Mouse (Mus musculus) left cerebral cortex, postnatal 36 days (tissue): ENCODE data around the gene Tlcd1. TPM values are rescaled to one million over a fixed set of nuclear protein-coding genes. Genes with fewer than 3 reads are reported as not detected.

Experiments
- DNase-seq, 2 experiments: peaks; one replicate each; pipeline ENCODE4 v3.0.0; 2021 to 2022; ENCODE audit warnings: low spot score in 2 of 2, mixed read lengths in 1 of 2
- intact Hi-C: fragments of 180-260 bp; cut with DNase I; formaldehyde crosslinking; loops from one replicate; pipeline ENCODE4 v1.15.1; 2025
- total RNA-seq, 2 experiments: library from RNA; stranded (reverse); gene quantifications; 2 replicates each; pipeline ENCODE4 v1.2.3; 2021

The Tlcd1 gene
- total RNA-seq, 2 experiments from 2014 or later = 32.5 to 36.1 TPM

DNA sequence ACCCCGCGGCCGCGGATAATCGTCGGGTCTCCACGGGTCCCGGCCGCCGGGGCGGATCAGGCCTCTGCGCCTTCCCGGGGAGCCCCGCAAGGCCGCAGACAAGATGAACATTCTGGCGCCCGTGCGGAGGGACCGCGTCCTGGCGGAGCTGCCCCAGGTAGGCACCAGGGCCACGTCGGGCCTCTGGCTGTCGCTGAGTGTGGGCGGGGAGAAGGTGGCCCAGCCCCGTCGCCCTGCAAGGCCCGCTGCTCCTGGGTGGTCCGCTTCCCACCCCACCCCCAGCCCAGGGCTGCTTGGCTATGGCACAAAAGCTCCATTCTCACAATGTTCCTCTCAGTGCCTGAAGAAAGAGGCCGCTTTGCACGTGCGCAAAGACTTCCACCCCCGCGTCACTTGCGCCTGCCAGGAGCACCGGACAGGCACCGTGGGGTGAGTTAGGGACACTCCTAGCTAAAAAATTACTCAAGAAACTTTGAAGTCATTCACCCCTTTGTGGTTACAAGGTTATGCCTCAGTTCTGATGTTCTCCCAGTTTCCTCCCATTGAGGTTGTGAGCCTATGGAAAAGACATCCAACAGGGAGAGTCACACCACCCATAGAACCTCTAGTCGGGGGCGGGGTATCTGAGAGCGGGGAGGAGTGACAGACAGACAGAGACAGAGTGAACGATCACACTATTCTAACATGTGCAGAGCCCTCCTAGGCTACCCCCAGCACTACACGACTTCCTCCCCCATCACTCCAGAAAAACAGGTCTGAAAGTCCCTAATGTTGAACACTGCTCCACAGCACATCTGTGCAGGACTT lies 12.9 kb downstream of the Tlcd1 start:
- DNase-seq = peak; percentile 72 to 76
- intact Hi-C loops = loop anchor here (10.0 kb wide), 1 partner anchor 365 kb away; no protein-coding TSS in a partner anchor

DNA sequence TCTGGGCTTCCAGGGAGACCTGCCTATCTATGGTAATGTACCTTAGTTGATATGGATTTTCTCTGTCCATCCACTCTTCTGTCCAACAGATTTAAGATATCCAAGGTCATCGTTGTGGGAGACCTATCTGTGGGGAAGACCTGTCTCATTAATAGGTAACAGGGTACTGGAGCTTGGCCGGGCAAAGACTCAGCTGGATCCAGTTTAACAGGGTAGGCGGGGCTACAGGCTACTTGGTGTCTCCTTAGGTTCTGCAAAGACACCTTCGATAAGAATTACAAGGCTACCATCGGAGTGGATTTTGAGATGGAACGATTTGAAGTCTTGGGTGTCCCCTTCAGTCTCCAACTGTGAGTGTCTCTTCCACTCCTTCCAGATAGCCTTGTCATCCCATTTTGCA lies 13.5 kb downstream of the Tlcd1 start:
- intact Hi-C loops = no loop called here
- DNase-seq = no peak

DNA sequence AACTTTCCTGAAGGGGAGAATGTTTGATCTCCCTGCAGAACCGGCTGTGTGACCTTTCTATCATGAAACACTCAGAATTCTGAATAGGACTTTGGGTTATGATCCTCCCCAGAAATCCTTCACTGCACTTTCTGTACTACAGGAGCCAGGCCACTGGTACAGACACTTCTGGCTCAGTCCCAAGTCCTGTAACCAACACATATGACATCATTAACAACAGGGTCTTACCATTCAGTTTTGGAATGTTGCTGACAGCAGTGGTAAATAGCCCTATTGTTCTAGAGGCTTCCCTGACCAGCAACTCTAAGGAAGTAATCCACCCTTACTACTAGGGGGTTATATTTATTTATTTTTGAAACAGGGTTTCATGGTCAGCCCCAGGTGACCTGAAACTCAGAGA lies 16.6 kb downstream of the Tlcd1 start, which contains the start of gene Proca1:
TSS of gene Proca1 (plus strand) at position 280 of the 400 bp plus-strand sequence.
- intact Hi-C loops = no loop called here

DNA sequence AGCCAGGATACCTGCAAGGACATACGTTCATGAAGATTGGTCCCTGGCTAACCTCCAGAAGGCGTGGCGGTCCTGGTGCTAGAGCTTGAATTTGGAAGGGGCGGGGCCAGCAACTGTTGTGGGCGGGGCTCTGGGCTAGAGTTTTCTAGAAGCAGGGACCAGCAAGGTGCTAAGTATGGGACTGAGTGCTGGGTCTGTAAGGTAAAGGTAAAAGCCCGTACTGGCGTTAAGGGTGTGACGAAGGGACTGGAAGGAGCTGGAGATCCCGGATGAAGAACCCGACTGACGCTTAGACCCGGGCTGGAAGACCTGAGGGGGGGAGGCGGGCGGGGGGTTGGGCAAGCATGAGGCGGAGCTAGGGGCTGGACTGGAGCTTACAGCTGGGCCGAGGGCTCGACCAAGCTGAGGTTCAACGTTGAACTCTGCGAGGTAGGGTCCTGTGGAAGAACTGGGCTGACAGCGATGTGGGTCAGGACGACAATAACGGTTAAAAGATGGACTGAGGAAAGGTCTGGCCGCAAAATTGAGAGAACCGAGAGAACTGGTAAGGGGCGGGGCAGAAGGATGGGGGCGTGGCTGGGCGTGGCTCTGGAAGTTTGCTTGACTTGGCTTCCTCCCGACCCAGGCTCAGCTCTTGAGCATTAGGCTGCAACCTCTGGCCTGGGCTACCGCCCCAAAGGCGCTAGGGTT lies 18.0 kb downstream of the Tlcd1 start:
- intact Hi-C loops = no loop called here
- no peak for DNase-seq

More for the DNA sequence above, 16.6 kb downstream of the Tlcd1 start, which contains the start of gene Proca1:
- DNase-seq = no peak

DNA sequence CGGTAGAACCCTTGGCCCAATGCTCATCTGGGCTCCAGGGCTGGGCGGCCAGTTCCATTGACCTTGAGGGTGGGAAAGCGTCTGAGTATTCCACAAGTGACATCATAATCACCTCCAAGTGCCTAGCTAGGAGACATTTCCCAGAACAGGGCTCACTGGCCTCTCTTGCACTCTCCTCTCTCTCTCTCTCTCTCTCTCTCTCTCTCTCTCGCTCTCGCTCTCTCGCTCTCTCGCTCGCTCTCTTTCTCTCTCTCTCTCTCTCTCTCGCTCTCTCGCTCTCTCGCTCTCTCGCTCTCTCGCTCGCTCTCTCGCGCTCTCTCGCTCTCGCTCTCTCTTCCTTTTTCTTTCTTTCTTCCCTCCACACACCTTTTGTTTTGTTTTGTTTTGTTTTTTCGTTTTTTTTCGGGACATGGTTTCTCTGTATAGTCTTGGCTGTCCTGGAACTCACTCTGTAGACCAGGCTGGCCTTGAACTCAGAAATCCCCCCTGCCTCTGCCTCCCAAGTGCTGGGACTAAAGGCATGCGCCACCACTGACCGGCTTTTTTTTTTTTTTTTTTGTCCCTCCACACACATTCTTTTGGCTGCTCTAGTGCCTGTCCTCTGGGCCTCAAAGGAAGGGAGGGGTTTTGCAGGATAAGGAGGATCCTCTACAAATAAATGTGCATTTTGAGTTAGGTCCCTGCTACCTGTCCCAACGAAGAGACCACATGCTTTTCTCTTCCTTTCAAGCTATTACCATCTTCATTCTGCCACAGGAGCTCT lies 18.8 kb downstream of the Tlcd1 start:
- DNase-seq = no peak
- intact Hi-C loops = no loop called here

DNA sequence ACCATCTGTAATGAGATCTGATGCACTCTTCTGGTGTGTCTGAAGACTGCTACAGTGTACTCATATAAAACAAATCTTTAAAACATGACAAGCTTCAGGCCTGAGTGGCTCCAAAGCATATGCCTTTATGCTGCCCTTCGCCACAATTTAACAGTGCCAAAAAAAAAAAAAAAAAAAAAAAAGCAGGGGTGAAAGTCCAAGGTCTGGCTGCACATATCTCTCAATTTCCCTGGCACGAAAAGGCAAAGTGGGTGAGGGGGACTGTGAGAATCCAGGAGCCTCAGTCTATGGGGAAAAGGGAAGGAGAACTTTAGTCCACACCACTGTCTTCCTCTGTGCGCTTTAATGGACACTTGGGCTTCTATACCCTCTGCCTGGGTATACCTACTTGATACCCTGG lies 25.9 kb downstream of the Tlcd1 start:
- DNase-seq = no peak
- intact Hi-C loops = no loop called here

DNA sequence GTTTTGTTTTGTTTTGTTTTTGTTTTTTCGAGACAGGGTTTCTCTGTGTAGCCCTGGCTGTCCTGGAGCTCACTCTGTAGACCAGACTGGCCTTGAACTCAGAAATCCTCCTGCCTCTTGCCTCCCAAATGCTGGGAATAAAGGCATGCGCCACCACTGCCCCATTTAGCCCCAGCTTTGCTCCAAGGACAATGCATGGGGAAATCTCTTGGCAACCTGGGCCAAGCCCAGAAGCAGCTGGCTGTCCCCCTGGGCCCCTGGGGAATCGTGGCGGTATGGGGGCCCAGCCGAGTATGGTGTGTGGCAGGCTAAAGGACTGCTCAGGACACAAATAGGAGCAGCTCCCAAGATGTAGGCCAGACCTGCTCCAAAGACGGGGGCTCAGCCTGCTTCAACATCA lies 27.8 kb downstream of the Tlcd1 start:
- intact Hi-C loops = no loop called here
- no peak for DNase-seq

DNA sequence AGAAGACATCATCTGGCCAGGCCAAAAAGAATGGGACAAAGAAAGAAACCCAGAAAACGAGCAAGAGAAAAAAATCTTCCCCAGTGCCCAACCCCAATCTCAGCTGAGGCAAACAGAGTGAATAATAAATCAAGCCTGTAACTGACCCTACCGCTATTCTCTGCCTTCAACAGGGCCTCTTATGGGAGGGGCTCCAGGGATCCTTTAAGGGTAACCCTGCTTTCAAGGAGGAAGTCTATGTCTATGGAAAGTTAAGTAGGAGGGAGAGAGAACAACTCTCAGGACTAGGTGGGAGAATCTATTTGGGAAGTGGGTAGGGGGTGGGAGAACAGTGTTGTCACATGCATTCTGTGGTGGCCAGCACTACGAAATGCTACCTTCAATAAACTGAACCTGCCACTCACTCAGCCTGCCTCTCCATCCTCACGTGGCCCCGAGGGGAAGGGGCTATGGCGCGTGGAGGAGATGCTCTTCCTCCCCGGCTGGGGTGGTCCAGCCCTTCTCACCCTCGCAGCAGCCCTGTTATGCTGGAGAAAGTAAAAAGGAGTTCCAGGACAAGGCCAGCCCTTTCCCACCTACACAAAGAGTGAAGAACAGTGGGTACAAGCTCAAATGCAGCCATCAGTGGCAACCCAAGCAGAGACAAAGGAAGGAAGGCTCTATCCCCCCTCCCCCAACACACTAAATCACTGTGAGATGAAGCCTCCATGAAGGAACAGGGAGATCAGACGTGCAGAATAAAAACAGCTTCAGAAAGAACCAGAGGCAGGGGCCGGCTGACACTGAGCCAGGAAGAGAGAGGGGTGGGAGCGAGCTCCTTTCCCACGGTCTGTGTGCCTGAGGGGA lies 29.1 kb downstream of the Tlcd1 start:
- no peak for DNase-seq
- intact Hi-C loops = no loop called here

DNA sequence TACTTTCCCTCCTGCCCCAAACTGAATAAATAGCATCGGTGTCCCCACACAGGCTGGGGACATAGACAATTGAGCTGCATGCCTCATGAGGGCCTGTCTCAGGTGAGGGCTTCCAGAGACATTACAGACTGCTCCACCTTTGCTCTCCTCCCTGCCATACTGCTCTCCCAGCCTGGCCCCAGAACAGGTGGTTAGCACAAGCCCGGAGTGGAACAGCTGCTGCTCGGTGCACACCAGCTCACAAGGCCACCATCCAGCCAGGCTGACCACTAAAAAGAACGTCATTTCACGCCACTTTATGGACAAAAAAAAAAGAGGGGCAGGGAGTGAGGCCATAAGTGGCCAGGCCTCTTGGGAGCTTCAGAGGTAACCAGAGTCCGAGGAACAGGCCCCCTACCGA lies 30.7 kb downstream of the Tlcd1 start:
- intact Hi-C loops = no loop called here
- DNase-seq = no peak

DNA sequence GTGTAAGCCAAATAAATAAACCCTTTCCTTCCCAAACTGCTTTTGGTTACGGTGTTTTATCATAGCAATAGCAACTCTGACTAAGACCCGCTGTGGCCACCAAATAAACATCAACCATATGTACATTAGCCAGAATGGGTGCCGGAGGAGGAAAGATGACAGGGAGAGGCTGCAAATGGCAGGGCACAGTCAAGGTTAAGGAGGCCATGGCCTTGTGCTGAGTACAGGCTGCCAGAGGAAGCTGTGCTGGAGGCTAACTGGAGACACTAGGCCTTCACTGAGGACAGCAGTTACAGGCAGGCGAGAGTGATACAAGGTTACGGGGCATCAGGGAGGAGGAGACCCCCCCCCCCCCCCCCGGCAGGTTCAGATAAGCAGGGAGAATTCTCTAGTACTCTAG lies 33.4 kb downstream of the Tlcd1 start:
- DNase-seq = no peak
- intact Hi-C loops = no loop called here

DNA sequence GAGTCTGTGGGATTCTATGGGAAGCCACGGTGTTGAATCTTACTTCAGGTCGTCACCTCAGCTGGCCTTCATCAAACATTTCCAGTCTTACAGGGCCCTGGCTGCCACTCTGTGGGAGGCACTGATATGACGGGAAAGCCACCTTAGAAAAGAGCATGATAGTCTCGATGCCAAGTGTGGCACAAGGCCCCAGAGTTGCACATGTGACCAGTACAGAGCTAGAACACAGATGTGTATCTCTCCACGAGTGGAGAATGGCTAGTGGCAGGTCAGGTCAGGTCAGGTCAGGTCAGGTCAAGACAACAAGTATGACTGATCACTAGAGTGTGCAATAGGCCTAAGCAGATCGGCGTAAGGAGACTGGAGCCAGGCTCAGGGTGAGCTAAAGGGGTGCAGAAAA lies 34.1 kb downstream of the Tlcd1 start:
- DNase-seq = no peak
- intact Hi-C loops = no loop called here

DNA sequence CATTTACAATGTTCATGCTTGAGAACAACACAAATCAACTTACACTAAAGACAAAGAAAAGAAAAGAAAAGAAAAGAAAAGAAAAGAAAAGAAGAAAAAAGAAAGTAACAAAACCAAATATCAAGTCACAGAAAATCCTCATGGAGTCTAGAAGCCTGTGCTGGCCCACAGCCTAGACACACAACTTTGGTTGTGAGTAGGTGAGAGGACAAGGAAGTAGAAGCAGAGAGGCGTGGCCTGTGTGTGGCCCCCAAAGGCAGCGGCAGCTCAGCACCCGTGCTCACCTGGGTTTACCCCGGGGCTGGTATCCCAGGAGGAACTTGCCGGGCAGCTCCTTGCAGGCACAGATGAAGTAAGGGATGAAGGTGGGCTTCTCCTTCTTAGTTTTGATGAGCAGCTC lies 35.0 kb downstream of the Tlcd1 start:
- intact Hi-C loops = no loop called here
- DNase-seq = no peak

DNA sequence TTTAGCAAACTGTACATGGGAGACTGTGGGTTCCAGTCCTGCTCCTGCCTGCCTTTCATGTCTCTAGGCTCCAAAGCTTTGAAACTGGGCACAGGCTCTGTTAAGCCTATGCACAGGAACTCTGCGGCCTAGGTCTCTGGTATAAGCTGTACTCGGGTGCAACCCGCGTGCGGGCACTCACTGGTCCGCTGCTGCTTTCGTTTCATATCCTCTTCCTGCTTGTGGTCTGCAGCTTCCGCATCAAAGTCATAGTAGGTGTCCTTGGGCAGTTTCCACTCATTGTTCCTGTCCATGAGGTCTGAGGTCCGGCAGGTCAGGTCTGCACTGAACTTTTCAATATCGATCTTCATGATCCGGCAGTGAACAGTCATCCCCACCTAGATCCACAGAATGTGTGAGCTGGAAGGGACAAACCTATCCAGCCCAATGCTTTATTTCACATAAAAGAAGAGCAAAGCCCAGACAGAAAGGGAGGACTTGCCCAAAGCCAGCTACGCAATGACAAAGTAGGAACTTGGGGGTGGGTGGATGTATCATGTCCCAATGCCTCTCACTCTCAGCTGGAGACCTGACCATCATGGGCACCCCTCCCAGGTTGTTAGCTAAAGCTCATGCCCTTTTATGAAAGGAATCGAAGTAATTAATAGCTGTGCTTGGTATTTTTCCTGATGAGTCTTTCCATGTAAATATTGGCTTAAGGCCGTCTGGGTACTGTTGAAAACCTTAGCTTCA lies 36.7 kb downstream of the Tlcd1 start:
- no peak for DNase-seq
- intact Hi-C loops = no loop called here

DNA sequence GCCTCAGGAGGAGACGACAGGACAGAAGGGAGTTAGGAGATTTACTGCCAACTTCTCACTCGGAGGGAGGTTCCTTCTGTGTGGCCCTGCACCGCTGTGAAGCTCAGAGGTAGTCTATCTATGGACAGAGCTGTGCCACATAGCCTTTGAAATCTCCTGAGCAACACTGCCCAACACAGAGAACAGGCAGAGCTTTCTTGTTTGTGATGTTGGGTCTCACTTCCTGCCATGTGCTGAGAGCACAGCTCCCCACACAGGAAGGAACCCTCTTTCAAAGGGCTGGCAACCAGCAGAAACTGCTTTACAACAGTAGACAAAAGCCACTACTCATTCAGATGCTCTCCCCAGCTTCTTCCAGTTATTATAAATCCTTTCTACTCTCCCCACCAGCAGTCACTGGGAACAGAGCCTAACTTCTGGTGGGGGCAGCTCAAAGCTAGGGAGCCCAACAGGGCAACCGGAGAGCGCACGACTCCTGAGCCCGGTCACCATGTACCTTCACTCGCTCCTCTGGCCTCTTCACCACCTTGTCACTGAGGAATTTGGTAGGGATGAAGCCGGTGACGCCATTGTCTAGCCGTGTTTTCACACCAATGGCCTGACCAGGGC lies 39.3 kb downstream of the Tlcd1 start:
- intact Hi-C loops = no loop called here
- no peak for DNase-seq

DNA sequence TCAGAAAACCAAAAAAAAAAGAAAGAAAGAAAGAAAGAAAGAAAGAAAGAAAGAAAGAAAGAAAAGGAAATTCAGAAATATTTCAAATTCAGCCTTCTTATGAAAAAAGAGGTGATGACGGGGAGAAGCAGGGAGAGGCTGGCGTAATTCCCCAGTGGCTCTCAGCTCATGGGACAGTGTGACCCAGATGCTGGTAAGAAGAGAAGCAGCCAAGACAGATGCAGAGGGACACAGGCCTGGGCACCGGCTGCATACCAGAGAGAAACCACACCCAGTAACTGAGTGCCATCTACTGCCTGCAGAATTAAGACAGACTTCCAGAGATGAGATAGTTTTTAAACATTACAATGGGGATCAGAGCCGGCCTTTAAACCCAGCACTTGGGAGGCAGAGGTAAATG lies 47.1 kb downstream of the Tlcd1 start:
- DNase-seq = no peak
- intact Hi-C loops = no loop called here
